Mouse (Mus musculus) bone marrow, adult 2 months (tissue): ENCODE data around the gene Gm28041. TPM values are rescaled to one million over a fixed set of nuclear protein-coding genes. Genes with fewer than 3 reads are reported as not detected.
"Not testable (repeated sequence)": the region's sequence is repeated elsewhere in the genome, so short reads cannot be mapped to it uniquely, and the experiment has no call there.

Source experiments
- H3K27ac ChIP-seq: fragments of 200-500 bp; 2 replicates; pipeline ENCODE4 v1.5.1; 2012; ENCODE audit warnings: low read depth, mild to moderate bottlenecking, control low read depth, inconsistent platforms, low read length; ENCODE audit not compliant: control insufficient read depth, poor library complexity, insufficient read depth
- H3K4me1 ChIP-seq: fragments of 200-500 bp; 2 replicates; pipeline ENCODE4 v1.6.1; 2011; ENCODE audit warnings: low read length; ENCODE audit not compliant: control insufficient read depth, insufficient read depth
- H3K4me3 ChIP-seq: fragments of 200-500 bp; replicated peaks from 2 replicates; pipeline ENCODE3; 2011; ENCODE audit warnings: mild to moderate bottlenecking, low read depth, low read length, control low read depth; ENCODE audit not compliant: control insufficient read depth
- CTCF ChIP-seq: fragments of 200-500 bp; IDR thresholded peaks from 2 replicates; pipeline ENCODE4 v1.5.1; 2011; ENCODE audit warnings: low read length, control low read depth; ENCODE audit not compliant: control insufficient read depth, insufficient read depth
- POLR2A ChIP-seq: fragments of 200-500 bp; IDR thresholded peaks from 2 replicates; pipeline ENCODE4 v1.6.1; 2011; ENCODE audit warnings: low read depth, mild to moderate bottlenecking, control low read depth, low read length, borderline replicate concordance; ENCODE audit not compliant: control insufficient read depth
- WGBS: fragments of 180-500 bp; shearing (Covaris S2); methylation state at CpG from one replicate; pipeline ENCODE4 v1.1.7; 2018; 5-methylcytosine and 5-hydroxymethylcytosine counted together
- polyA plus RNA-seq: library from polyadenylated mRNA; stranded (reverse); fragments of >200 nt; gene quantifications from 2 replicates; pipeline ENCODE4 v1.2.4, GENCODE M21; 2011; ENCODE audit warnings: low replicate concordance; ENCODE audit not compliant: missing spikeins, insufficient read depth, insufficient read length

Gene Gm28041
- not detected in 2 replicates for polyA plus RNA-seq

DNA sequence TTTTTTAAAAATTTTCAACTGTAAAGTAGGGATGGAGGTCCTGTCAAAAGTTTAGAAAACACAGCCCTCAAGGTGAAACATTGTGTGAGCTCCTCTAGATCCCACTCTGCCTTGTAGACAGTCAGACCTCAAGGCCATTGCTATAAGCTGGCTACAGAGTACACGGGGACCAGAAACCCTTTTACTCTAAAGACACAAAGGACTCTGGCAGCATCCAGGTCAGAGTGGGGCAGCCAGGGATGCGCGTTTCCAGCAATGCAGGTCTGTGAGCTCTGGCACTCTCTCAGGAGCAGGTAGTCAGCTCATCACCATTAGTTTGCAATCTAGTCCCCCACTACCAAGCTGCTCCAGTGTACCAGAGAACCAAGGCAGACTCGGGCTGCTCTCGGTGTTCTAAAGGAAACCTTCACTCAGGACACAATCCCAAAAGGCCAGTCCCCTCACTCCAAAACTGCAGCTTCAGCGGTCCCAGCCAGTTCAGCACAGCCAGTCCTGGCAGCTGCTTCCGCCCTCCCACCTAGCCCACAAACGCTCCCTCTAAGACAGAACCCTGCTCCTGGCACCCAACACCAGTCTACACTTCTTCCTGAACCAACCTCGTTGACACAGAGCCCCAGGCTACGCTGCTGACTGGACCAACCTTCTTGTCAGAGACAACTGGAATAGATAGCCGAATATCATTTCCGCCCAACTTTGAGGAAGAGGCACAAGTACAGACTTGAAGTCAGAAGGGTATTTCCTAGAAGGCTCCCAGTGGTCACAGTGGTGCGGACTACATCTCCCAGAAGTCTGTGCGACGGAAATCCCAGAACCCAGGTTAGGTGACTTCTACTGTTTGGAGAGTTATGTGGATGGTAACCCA lies at the start of gene Gm28041, which contains the start of gene Zfp456:
Gene Gm28041, minus strand, starts transcription at position 684 of the 862 bp plus-strand sequence.
Gene Zfp456, minus strand, starts transcription at position 761 of the 862 bp plus-strand sequence.
- peak within 1 kb of the TSS; percentile 46; the same call in 1 of the 2 replicates for H3K27ac ChIP-seq
- 7% methylated on average over 14 of the region's 15 CpGs for WGBS

DNA sequence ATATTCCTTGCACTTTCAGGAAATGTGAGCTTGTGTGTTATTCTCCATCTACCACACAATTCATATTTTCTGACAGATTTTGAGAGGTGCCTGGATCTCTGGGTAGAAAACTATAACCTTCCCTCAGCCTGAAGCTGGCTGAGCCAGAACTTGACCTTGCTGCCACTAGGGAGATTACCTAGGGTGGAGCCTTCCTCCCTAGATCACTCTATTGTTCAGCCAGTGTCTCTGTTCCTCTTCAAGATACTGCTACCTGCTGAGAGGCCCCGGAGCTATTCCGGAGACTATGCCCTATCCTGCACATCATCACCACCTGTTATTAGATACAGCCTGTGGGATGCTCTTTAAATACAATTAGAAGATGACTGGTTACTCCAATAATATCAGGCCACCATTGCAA lies 47.0 kb upstream of the Gm28041 start:
- 77% methylated on average over 2 of the region's 2 CpGs for WGBS
- H3K27ac ChIP-seq, H3K4me3 ChIP-seq: not testable (repeated sequence)

More for the DNA sequence above, at the start of gene Gm28041, which contains the start of gene Zfp456:
- H3K4me3 ChIP-seq = peak within 1 kb of the TSS; percentile 81
- not testable (repeated sequence) for H3K4me1 ChIP-seq

DNA sequence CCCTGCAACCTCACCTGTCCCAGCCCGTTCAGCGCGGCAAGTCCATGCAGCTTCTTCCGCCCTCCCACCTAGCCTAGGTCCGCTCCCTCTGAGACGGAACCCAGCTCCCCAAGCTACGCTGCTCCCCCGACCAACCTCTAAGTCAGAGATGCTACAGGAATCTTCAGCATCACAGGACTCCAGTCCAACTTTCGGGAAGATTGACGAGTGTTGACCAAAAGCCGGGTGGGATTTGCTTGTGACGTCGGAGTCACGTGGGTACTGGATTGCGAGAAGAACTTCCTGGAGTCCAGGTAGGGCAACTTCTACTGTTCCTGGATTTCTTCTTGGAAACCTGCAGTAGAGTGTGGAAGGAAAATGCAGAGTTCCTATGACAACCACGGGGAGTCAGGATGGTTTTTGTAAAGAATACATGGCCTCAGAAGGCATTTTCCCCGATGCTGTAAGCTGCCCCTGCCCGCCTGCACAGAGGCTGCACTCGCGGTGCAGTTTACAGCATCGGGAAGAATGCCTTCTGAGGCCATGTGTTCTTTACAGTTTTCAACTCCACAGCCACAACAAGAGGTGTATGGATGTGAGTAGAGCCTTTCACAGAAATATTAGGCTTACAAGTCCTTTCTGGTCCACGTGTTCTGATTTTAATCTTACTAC lies 45.8 kb upstream of the Gm28041 start, which contains the start of gene Zfp459:
Gene Zfp459, minus strand, starts transcription at position 212 of the 651 bp plus-strand sequence.
- peak within 1 kb of the TSS; percentile 95 for H3K4me3 ChIP-seq
- H3K27ac ChIP-seq = no peak within 1 kb of the TSS
- 1% methylated on average over 22 of the region's 22 CpGs for WGBS
- H3K4me1 ChIP-seq = peaks cover 1% of the 10 kb centered on the region; the same call in 1 of the 2 replicates
- TF ChIP-seq POLR2A = no peak
- no peak for TF ChIP-seq CTCF

More for the DNA sequence above, 47.0 kb upstream of the Gm28041 start:
- H3K4me1 ChIP-seq = not testable (repeated sequence)

DNA sequence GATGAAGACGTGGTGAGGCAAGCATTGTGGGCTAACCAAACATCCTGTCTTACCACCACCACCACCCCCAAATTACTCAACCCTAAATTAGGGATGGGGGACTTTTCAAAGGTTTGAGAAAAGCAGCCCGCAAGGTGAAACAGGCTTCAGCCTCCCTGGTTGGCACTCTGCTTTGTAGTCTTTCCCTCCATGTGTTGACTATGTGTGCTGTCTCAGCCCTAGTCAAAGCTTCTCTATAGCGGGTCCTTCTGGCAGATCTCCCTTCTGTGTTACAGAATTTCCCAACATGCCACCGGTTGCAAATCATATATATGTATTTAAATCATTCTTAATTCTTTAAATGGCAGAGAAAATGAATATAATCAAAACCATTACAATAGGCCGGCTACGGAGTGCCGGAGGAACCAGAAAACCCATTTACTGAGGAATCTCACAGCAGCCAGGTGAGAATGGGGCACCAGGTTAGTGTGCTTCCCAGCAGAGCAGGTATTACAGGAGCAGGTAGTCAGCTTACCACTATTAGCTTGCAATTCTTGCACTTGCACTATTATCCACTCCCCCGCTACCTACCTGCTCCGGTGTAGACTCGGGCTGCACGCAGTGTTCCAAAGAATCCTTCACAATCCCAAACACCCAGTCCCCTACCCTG lies 45.1 kb upstream of the Gm28041 start:
- TF ChIP-seq CTCF (no peak), POLR2A (no peak)
- Histone ChIP-seq H3K4me1 (peaks cover 1% of the 10 kb centered on the region; the same call in 1 of the 2 replicates), H3K27ac (no peak overlapping the region), H3K4me3 (peak overlapping the region; percentile 95)
- WGBS = 33% methylated on average over 11 of the region's 11 CpGs

DNA sequence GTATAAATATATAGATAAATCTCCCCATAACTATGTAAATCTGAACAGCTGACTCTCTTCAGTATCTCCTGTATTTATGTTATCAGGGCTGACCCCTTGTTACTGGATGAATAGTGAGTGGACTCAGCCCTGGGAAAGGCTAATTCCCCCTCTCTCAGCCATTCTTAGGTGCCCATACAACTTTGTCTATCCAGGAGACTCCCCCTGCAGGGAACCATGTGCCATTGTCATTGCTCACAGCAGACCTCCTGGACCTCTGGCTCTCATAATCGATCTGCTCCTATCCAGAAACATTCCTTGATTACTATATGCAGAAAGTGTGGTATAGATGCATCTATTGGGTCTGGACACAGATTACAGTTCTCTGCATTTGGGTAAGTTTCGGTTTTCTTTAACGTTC lies 41.3 kb upstream of the Gm28041 start:
- H3K27ac ChIP-seq = no peak overlapping the region
- no peak overlapping the region for H3K4me3 ChIP-seq
- 83% methylated on average over 3 of the region's 3 CpGs for WGBS
- H3K4me1 ChIP-seq = peaks cover 1% of the 10 kb centered on the region; the same call in 1 of the 2 replicates
- TF ChIP-seq CTCF = no peak
- no peak for TF ChIP-seq POLR2A

DNA sequence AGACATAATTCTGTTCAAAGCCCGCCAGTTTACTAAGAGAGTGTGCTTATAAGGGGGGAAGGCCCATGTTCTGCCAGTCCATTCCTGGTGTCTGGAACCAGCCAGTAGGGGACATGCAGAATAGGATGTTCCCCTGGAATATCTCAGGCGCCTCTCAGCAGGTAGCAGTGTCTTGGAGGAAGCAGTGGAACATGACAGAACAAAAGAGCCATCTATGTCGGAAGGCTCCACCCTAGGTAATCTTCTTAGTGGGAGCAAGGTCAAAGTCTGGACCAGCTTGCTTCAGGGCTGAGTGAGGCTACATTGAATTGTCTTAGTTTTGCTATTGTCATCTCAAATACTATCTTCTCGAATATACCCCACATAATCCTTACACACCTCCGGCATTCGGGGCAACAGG lies 40.2 kb upstream of the Gm28041 start:
- Histone ChIP-seq H3K27ac (no peak overlapping the region), H3K4me1 (peaks cover 1% of the 10 kb centered on the region; the same call in 1 of the 2 replicates), H3K4me3 (no peak overlapping the region)
- WGBS = 85% methylated on average over 6 of the region's 6 CpGs
- TF ChIP-seq CTCF = no peak
- TF ChIP-seq POLR2A = no peak

DNA sequence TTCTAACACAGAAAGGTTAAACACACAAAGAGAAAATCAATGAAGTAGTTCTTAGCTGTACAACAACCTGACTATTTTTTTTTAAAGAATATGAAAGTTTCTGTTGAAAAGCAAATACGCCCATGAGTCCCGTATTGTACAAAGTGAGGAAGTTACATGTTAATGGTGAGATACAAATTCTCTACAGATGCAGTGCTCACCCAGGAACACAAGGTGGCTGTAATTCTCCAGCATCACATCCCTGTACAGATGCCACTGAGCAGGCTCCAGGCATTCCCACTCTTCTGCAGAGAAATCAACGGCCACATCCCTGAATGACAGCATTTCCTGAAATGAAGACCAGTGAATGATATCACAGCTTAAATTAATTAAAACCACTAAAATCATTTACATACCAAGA lies 38.1 kb upstream of the Gm28041 start:
- H3K4me1 ChIP-seq, H3K4me3 ChIP-seq, H3K27ac ChIP-seq: not testable (repeated sequence)
- 54% methylated on average over 3 of the region's 3 CpGs for WGBS

DNA sequence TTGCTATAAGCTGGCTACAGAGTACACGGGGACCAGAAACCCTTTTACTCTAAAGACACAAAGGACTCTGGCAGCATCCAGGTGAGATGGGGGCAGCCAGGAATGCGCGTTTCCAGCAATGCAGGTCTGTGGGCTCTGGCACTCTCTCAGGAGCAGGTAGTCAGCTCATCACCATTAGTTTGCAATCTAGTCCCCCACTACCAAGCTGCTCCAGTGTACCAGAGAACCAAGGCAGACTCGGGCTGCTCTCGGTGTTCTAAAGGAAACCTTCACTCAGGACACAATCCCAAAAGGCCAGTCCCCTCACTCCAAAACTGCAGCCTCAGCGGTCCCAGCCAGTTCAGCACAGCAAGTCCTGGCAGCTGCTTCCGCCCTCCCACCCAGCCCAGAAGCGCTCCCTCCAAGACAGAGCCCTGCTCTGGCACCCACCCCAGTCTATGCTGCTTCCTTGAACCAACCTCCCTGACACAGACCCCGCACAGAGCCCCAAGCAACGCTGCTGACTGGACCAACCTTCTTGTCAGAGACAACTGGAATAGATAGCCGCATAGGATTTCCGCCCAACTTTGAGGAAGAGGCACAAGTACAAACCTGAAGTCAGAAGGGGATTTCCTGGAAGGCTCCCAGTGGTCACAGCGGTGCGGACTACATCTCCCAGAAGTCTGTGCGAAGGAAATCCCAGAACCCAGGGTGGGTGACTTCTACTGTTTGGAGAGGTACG lies 23.8 kb upstream of the Gm28041 start, which contains the start of gene Zfp429:
Gene Zfp429, minus strand, starts transcription at position 637 of the 721 bp plus-strand sequence.
- Histone ChIP-seq H3K27ac (peak within 1 kb of the TSS; percentile 69), H3K4me3 (peak within 1 kb of the TSS; percentile 82)
- H3K4me1 ChIP-seq = not testable (repeated sequence)
- WGBS = 4% methylated on average over 16 of the region's 16 CpGs

DNA sequence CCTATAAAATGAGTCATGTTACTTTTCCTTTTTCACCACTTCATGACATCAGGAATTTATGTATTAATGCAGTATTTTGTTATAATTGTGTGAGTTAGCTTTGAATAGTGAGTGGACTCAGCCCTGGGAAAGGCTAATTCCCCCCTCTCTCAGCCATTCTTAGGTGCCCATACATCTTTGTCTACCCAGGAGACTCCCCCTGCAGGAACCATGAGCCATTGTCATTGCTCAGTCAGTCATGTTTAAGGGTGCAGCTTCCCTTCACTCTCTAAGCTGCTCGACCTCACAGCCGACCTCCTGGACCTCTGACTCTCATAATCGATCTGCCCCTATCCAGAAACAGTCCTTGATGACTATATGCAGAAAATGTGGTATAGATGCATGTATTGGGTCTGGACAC lies 722 bp upstream of the Gm28041 start:
- H3K4me3 ChIP-seq, H3K27ac ChIP-seq, H3K4me1 ChIP-seq: not testable (repeated sequence)
- WGBS = 48% methylated on average over 3 of the region's 3 CpGs
